Comparison of ENCODE assay signal across 8 mouse cellular contexts in the genomic region with DNA sequence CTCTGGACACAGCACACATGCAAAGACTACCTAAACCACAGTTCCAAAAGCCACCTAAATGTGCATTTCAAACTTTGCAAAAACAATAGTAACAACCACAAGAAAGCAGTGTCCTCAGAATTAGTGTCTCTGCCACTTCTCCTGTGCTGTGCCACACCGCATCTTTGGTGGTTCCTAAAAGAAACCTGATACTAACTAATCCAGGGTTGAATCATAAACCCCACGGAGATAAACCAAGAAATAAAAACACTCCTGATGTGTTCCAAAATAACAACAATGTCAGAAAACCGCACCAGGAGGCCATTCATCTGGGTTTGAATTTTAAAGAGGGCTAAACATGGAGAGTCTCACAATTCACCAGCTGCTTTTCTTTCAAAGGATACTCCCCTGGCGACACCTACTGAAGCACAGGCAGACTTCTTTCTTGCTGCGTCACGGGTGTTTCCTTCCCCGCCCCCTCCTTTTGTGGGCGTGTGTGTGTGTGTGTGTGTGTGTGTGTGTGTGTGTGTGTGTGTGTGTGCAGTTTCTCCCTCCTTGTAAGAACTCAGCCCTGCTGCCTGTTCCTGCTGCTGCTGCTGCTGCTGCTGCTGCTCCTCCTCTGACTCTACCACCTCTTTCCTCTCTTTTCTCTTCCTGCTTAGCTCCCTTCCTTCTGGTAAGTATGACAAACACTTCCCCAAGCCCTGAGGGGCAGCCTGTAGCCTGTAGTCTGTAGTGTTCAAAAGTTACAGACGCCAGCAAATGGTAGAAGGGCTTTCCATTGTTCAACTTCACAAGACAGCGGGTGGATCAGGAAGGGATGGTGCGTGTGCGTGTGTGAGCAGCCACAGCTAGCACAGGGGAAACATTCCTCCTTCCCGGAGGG. TPM values are rescaled to one million over a fixed set of nuclear protein-coding genes. Genes with fewer than 3 reads are reported as not detected.
DNase-seq lines count a peak whose midpoint lies in the region; ATAC-seq and TF ChIP-seq lines count a peak whose summit lies in the region.

Gene Txlnb, plus strand, starts transcription at position 460 of the 865 bp plus-strand sequence.

- peak within 1 kb of the TSS; percentile 58 for H3K4me2 ChIP-seq in forebrain, embryonic 12.5 days
- peak within 1 kb of the TSS; percentile 61 for H3K4me2 ChIP-seq in heart, embryonic 15.5 days
- H3K4me2 ChIP-seq in liver, postnatal 0 days (ENCODE audit: low read depth, low read length): peak within 1 kb of the TSS; percentile 49
- peak within 1 kb of the TSS; percentile 58 for H3K4me2 ChIP-seq in neural tube, embryonic 12.5 days (replicated peaks)

- peak; percentile 84 for ATAC-seq in activated CD4-positive, CD25-positive, alpha-beta regulatory T cell, adult 4 months
- peak; percentile 85 for ATAC-seq in forebrain, embryonic 12.5 days (ENCODE audit: low FRiP score)
- peak; percentile 59 for ATAC-seq in heart, embryonic 15.5 days (replicated peaks; ENCODE audit: insufficient number of reproducible peaks, insufficient read depth, low FRiP score, low read depth)
- ATAC-seq in liver, postnatal 0 days: peak; percentile 53
- ATAC-seq in neural tube, embryonic 12.5 days (ENCODE audit: low FRiP score, low read depth): peak; percentile 89

- H3K4me1 ChIP-seq in forebrain, embryonic 12.5 days: peaks cover 12% of the 10 kb centered on the region
- H3K4me1 ChIP-seq in heart, embryonic 15.5 days (replicated peaks): peaks cover 37% of the 10 kb centered on the region
- H3K4me1 ChIP-seq in liver, postnatal 0 days (ENCODE audit: insufficient read depth): peaks cover 4% of the 10 kb centered on the region; the same call in 1 of the 2 replicates
- peaks cover 17% of the 10 kb centered on the region for H3K4me1 ChIP-seq in neural tube, embryonic 12.5 days

- 0 out of 2 replicates have a peak, but pooled peaks have one; percentile 2 for TF ChIP-seq CTCF in liver, postnatal 0 days (IDR thresholded peaks at IDR 0.05; ENCODE audit: low read depth)

- 4% methylated on average over 12 of the region's 13 CpGs for WGBS in forebrain, embryonic 12.5 days
- 9% methylated on average over 13 of the region's 13 CpGs for WGBS in heart, embryonic 15.5 days
- 26% methylated on average over 13 of the region's 13 CpGs for WGBS in liver, postnatal 0 days (ENCODE audit: insufficient replicate concordance)
- WGBS in neural tube, embryonic 12.5 days: 7% methylated on average over 13 of the region's 13 CpGs

- H3K36me3 ChIP-seq in forebrain, embryonic 12.5 days (replicated peaks): no peaks in the 10 kb centered on the region
- H3K36me3 ChIP-seq in heart, embryonic 15.5 days: 0 out of 2 replicates have a peak, but pooled peaks cover 2% of the 10 kb centered on the region
- no peaks in the 10 kb centered on the region for H3K36me3 ChIP-seq in liver, postnatal 0 days (replicated peaks; ENCODE audit: insufficient read depth, low read length)
- no peaks in the 10 kb centered on the region for H3K36me3 ChIP-seq in neural tube, embryonic 12.5 days

- H3K27me3 ChIP-seq in forebrain, embryonic 12.5 days: no peaks in the 10 kb centered on the region
- H3K27me3 ChIP-seq in heart, embryonic 15.5 days: no peaks in the 10 kb centered on the region
- no peaks in the 10 kb centered on the region for H3K27me3 ChIP-seq in liver, postnatal 0 days (ENCODE audit: insufficient read depth, low read length)
- no peaks in the 10 kb centered on the region for H3K27me3 ChIP-seq in neural tube, embryonic 12.5 days (replicated peaks)

- peak within 1 kb of the TSS; percentile 27 for H3K4me3 ChIP-seq in forebrain, embryonic 12.5 days (replicated peaks)
- peak within 1 kb of the TSS; percentile 55 for H3K4me3 ChIP-seq in heart, embryonic 15.5 days
- H3K4me3 ChIP-seq in liver, postnatal 0 days (ENCODE audit: low read depth, low read length): no peak within 1 kb of the TSS
- H3K4me3 ChIP-seq in neural tube, embryonic 12.5 days: peak within 1 kb of the TSS; percentile 24

- H3K9ac ChIP-seq in forebrain, embryonic 12.5 days: peak within 1 kb of the TSS; percentile 45; the same call in 1 of the 2 replicates
- H3K9ac ChIP-seq in heart, embryonic 15.5 days: peak within 1 kb of the TSS; percentile 69
- no peak within 1 kb of the TSS for H3K9ac ChIP-seq in liver, postnatal 0 days (replicated peaks)
- peak within 1 kb of the TSS; percentile 39 for H3K9ac ChIP-seq in neural tube, embryonic 12.5 days

- H3K27ac ChIP-seq in forebrain, embryonic 12.5 days: peak within 1 kb of the TSS; percentile 68
- peak within 1 kb of the TSS; percentile 98 for H3K27ac ChIP-seq in heart, embryonic 15.5 days
- no peak within 1 kb of the TSS for H3K27ac ChIP-seq in liver, postnatal 0 days (ENCODE audit: low read depth)
- peak within 1 kb of the TSS; percentile 32; the same call in 1 of the 2 replicates for H3K27ac ChIP-seq in neural tube, embryonic 12.5 days

- no peaks in the 10 kb centered on the region for H3K9me3 ChIP-seq in forebrain, embryonic 12.5 days
- no peaks in the 10 kb centered on the region for H3K9me3 ChIP-seq in heart, embryonic 15.5 days (replicated peaks)
- H3K9me3 ChIP-seq in liver, postnatal 0 days (ENCODE audit: low read length): no peaks in the 10 kb centered on the region
- H3K9me3 ChIP-seq in neural tube, embryonic 12.5 days: no peaks in the 10 kb centered on the region

- TF ChIP-seq EP300 in liver, postnatal 0 days (IDR thresholded peaks at IDR 0.05; ENCODE audit: low read depth): no peak

- peak; percentile 78 for DNase-seq in 3134 (ENCODE audit: extremely low read depth, insufficient read length, low spot score)
- DNase-seq in kidney, postnatal 10 days: peak; percentile 74
- DNase-seq in liver, postnatal 0 days: peak; percentile 64
- DNase-seq in testis, postnatal 14 days (ENCODE audit: low spot score): peak; percentile 27

RNA-seq across cellular contexts. Expression of gene Txlnb, which starts in this region (rescaled TPM):
- 1 to 10 TPM; 1.2 to 2.7 TPM for polyA plus RNA-seq in activated CD4-positive, CD25-positive, alpha-beta regulatory T cell, adult 4 months (2017; shearing (Covaris generic))
- 1.4 and 1.7 TPM in 2 replicates for polyA plus RNA-seq in forebrain, embryonic 12.5 days (2016; fragmentation: Nextera tagmentation; extraction: Ambion mirVana)
- polyA plus RNA-seq in heart, embryonic 15.5 days (2015; fragmentation: Nextera tagmentation; extraction: Ambion mirVana): 32.2 and 36.6 TPM in 2 replicates
- polyA plus RNA-seq in liver, postnatal 0 days (2015; fragmentation: Nextera tagmentation; extraction: Ambion mirVana): 0.05 and 0.22 TPM in 2 replicates
- 3.8 and 4.0 TPM in 2 replicates for polyA plus RNA-seq in neural tube, embryonic 12.5 days (2016; fragmentation: Nextera tagmentation; extraction: Ambion mirVana)

Comparison
In these comparisons a context has a peak if more than half of its experiments do, and no peak if none do; other contexts are left out.
1. Peak in DNase-seq, ATAC-seq and H3K4me2 ChIP-seq in liver, postnatal 0 days; RNA of the gene not detected or under 1 TPM.
2. DNase-seq: peak in every context shown above with its lines; median percentile 78 in 3134; 74 in kidney, postnatal 10 days; 64 in liver, postnatal 0 days; 27 in testis, postnatal 14 days.